Mouse (Mus musculus): ENCODE measurements around the gene Fam169b. TPM values are rescaled to one million over a fixed set of nuclear protein-coding genes. Genes with fewer than 3 reads are reported as not detected.

Gene Fam169b
- polyA plus RNA-seq, 1 experiment from 2014 or later: 2.0 TPM

DNA sequence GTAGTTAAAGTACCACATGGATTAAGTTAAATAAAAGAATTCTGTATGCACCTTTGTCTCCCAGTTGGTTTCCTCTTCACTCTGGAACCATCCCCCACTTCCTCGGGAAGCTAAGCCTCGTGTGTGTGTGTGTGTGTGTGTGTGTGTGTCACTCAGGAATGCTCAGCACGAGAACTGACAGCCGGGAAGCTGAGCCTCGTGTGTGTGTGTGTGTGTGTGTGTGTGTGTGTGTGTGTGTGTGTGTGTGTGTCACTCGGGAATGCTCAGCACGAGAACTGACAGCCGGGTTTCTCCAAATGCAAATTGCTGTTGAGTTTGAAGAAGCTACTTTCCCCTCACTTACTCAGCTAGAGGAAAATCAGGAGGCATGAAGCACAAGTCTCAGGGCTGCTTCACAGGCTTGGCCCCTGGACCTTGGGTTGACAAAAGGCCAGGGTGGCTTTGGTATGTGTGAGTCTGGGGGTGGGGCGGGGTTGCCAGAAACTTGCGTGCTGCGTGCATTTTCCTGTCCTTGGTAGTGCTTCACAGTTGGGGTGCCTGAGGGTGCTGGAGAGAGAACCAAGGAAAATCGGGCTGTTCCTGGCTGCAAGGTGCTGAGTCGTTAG is 39.9 kb upstream of the Fam169b start:
- no peaks in the 10 kb centered on the region for H3K9me3 ChIP-seq (replicated peaks; ENCODE audit: control insufficient read depth, low read length)
- H3K27me3 ChIP-seq (ENCODE audit: control insufficient read depth, insufficient read depth, low read length): no peaks in the 10 kb centered on the region
- H3K4me1 ChIP-seq (ENCODE audit: control insufficient read depth, insufficient read depth, low read length): no peaks in the 10 kb centered on the region; the same call in 1 of the 2 replicates
- no peaks in the 10 kb centered on the region; the same call in 1 of the 2 replicates for H3K36me3 ChIP-seq (replicated peaks; ENCODE audit: control insufficient read depth, insufficient read depth, low read depth, low read length)
- H3K27ac ChIP-seq (replicated peaks; ENCODE audit: low read depth, low read length): no peak overlapping the region; the same call in 1 of the 2 replicates
- WGBS: 23% methylated on average over 13 of the region's 13 CpGs
- H3K4me2 ChIP-seq (ENCODE audit: low read depth, low read length): no peak overlapping the region
- no peak overlapping the region for H3K9ac ChIP-seq (replicated peaks; ENCODE audit: low read length)
- ATAC-seq (replicated peaks; ENCODE audit: insufficient number of reproducible peaks, low FRiP score, low TSS enrichment, low read depth): peak; percentile 35; the same call in 1 of the 2 replicates
- peak; percentile 76 for DNase-seq (ENCODE audit: low spot score)
- H3K4me3 ChIP-seq (ENCODE audit: low read depth, low read length): no peak overlapping the region

DNA sequence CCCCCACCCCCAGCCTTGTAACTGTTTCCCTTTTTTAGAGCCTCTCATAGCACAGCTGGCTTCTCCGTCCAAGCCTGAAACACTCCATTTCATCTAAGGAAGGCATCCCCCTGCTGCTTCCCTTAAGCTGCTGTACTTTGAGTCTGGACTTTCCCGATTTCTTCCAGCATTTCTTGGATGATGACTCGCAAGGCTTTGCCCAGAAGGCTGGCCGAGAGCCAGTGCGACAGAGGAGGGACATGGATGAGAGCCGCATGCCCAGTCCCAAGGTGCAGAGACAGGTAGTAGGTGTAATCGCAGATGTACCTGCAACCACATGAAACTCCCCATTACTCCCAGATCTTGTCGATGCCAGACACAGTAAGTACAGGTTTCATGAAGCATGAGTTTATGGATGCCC is 36.8 kb upstream of the Fam169b start:
- ATAC-seq (replicated peaks; ENCODE audit: insufficient number of reproducible peaks, low FRiP score, low TSS enrichment, low read depth) (no peak), DNase-seq (ENCODE audit: low spot score) (no peak)
- WGBS: 88% methylated on average over 8 of the region's 8 CpGs
- Histone ChIP-seq H3K4me2 (ENCODE audit: low read depth, low read length) (no peak overlapping the region), H3K4me3 (ENCODE audit: low read depth, low read length) (no peak overlapping the region), H3K27me3 (ENCODE audit: control insufficient read depth, insufficient read depth, low read length) (no peaks in the 10 kb centered on the region), H3K27ac (replicated peaks; ENCODE audit: low read depth, low read length) (no peak overlapping the region), H3K9ac (replicated peaks; ENCODE audit: low read length) (no peak overlapping the region), H3K36me3 (replicated peaks; ENCODE audit: control insufficient read depth, insufficient read depth, low read depth, low read length) (no peaks in the 10 kb centered on the region), H3K4me1 (ENCODE audit: control insufficient read depth, insufficient read depth, low read length) (no peaks in the 10 kb centered on the region; the same call in 1 of the 2 replicates), H3K9me3 (replicated peaks; ENCODE audit: control insufficient read depth, low read length) (no peaks in the 10 kb centered on the region)

DNA sequence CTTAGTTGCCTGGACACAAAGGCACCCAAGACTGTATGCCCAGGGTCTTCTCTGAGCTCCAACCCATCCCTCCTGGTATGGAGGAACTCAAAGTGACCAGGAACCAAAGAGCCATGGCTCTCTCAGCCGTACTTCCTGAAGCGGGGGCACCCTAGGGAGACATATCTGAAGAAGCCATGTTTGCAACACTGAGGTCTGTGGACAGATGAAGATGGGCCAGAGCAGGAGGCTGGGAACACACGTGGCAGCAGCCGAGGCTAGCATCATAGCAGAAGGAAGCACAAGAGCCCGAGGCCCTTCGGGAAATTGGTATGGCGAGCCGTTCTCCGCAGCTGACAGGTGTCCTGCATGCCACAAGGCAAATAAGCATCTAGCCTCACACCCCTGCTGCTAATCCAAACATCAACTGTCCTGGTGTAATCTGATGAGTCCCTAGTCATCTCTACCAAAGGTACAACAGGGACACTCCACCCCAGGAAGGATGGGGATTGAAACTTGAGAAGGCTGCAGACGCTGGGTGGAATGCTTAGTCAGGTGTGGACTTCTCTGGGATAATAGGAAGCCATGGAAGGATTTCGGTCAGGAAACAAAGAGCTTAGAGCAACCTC is 34.3 kb upstream of the Fam169b start:
- no peak overlapping the region for H3K9ac ChIP-seq (replicated peaks; ENCODE audit: low read length)
- WGBS: 56% methylated on average over 11 of the region's 11 CpGs
- no peaks in the 10 kb centered on the region for H3K36me3 ChIP-seq (replicated peaks; ENCODE audit: control insufficient read depth, insufficient read depth, low read depth, low read length)
- H3K27ac ChIP-seq (replicated peaks; ENCODE audit: low read depth, low read length): no peak overlapping the region
- H3K9me3 ChIP-seq (replicated peaks; ENCODE audit: control insufficient read depth, low read length): no peaks in the 10 kb centered on the region
- H3K4me2 ChIP-seq (ENCODE audit: low read depth, low read length): no peak overlapping the region
- H3K4me3 ChIP-seq (ENCODE audit: low read depth, low read length): no peak overlapping the region
- no peaks in the 10 kb centered on the region for H3K27me3 ChIP-seq (ENCODE audit: control insufficient read depth, insufficient read depth, low read length)
- ATAC-seq (replicated peaks; ENCODE audit: insufficient number of reproducible peaks, low FRiP score, low TSS enrichment, low read depth) (no peak; the same call in 1 of the 2 replicates), DNase-seq (ENCODE audit: low spot score) (no peak)
- no peaks in the 10 kb centered on the region for H3K4me1 ChIP-seq (ENCODE audit: control insufficient read depth, insufficient read depth, low read length)

DNA sequence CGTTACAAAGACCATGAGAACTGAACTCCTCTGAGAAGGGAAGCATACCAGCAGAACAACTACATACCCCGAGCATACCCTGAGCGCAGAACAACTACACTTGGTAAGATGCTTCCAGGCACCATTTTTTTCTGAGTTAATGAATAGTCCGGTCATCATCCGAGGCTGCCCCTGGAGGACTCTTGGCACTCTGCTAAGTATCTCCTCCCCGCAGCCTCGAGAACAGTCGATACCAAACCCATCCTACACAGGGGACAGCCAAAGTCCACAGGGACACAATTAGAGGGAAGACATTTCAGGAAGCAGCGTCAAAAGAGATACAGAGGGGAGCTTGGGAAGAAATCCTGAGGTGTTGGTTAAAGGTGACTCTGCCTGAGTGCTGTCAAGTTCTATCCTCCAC is 32.4 kb upstream of the Fam169b start:
- no peaks in the 10 kb centered on the region for H3K27me3 ChIP-seq (ENCODE audit: control insufficient read depth, insufficient read depth, low read length)
- no peak overlapping the region for H3K4me2 ChIP-seq (ENCODE audit: low read depth, low read length)
- no peak overlapping the region for H3K4me3 ChIP-seq (ENCODE audit: low read depth, low read length)
- no peaks in the 10 kb centered on the region for H3K9me3 ChIP-seq (replicated peaks; ENCODE audit: control insufficient read depth, low read length)
- no peak overlapping the region for H3K27ac ChIP-seq (replicated peaks; ENCODE audit: low read depth, low read length)
- H3K9ac ChIP-seq (replicated peaks; ENCODE audit: low read length): no peak overlapping the region
- no peak for ATAC-seq (replicated peaks; ENCODE audit: insufficient number of reproducible peaks, low FRiP score, low TSS enrichment, low read depth)
- whole genome bisulfite sequencing: 83% methylated on average over 9 of the region's 9 CpGs
- H3K4me1 ChIP-seq (ENCODE audit: control insufficient read depth, insufficient read depth, low read length): no peaks in the 10 kb centered on the region
- no peaks in the 10 kb centered on the region for H3K36me3 ChIP-seq (replicated peaks; ENCODE audit: control insufficient read depth, insufficient read depth, low read depth, low read length)
- DNase-seq (ENCODE audit: low spot score): no peak

GRCm38 (mm10) chr7:68245681-68246080 is 28.0 kb upstream of the Fam169b start:
- H3K9ac ChIP-seq (replicated peaks; ENCODE audit: low read length): no peak overlapping the region
- no peak overlapping the region for H3K4me2 ChIP-seq (ENCODE audit: low read depth, low read length)
- H3K4me3 ChIP-seq (ENCODE audit: low read depth, low read length): no peak overlapping the region
- H3K9me3 ChIP-seq (replicated peaks; ENCODE audit: control insufficient read depth, low read length): no peaks in the 10 kb centered on the region
- H3K36me3 ChIP-seq (replicated peaks; ENCODE audit: control insufficient read depth, insufficient read depth, low read depth, low read length): no peaks in the 10 kb centered on the region
- no peaks in the 10 kb centered on the region for H3K4me1 ChIP-seq (ENCODE audit: control insufficient read depth, insufficient read depth, low read length)
- ATAC-seq (replicated peaks; ENCODE audit: insufficient number of reproducible peaks, low FRiP score, low TSS enrichment, low read depth): no peak
- no peak for DNase-seq (ENCODE audit: low spot score)
- H3K27ac ChIP-seq (replicated peaks; ENCODE audit: low read depth, low read length): no peak overlapping the region
- no peaks in the 10 kb centered on the region for H3K27me3 ChIP-seq (ENCODE audit: control insufficient read depth, insufficient read depth, low read length)
- WGBS: 42% methylated on average over 4 of the region's 4 CpGs

DNA sequence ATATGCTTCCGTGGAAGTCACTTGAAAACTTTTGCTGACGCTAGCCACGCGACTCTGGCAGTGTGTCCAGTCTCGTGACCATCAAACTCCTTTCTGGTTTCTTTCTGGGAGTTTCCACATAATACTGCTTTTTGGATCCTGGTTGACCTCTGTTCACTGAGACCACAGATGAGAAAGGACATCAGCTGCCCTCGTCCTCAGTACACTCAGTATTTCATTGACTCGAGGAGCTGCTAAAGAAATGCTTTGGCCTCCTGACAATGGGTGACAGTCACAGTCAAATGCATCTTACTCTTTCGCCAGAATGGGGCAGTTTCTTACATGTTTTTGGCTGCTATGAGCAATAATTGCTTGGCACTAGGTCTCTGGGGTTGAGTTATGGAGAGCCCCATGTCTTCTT is 27.4 kb upstream of the Fam169b start:
- Histone ChIP-seq H3K9ac (replicated peaks; ENCODE audit: low read length) (no peak overlapping the region), H3K9me3 (replicated peaks; ENCODE audit: control insufficient read depth, low read length) (no peaks in the 10 kb centered on the region), H3K27ac (replicated peaks; ENCODE audit: low read depth, low read length) (no peak overlapping the region), H3K36me3 (replicated peaks; ENCODE audit: control insufficient read depth, insufficient read depth, low read depth, low read length) (no peaks in the 10 kb centered on the region), H3K4me3 (ENCODE audit: low read depth, low read length) (no peak overlapping the region), H3K4me2 (ENCODE audit: low read depth, low read length) (no peak overlapping the region), H3K27me3 (ENCODE audit: control insufficient read depth, insufficient read depth, low read length) (no peaks in the 10 kb centered on the region), H3K4me1 (ENCODE audit: control insufficient read depth, insufficient read depth, low read length) (no peaks in the 10 kb centered on the region)
- WGBS: 61% methylated on average over 8 of the region's 8 CpGs
- no peak for ATAC-seq (replicated peaks; ENCODE audit: insufficient number of reproducible peaks, low FRiP score, low TSS enrichment, low read depth)
- no peak for DNase-seq (ENCODE audit: low spot score)

- Histone ChIP-seq H3K4me3 (ENCODE audit: low read depth, low read length) (no peak overlapping the region), H3K27me3 (ENCODE audit: control insufficient read depth, insufficient read depth, low read length) (no peaks in the 10 kb centered on the region), H3K9ac (replicated peaks; ENCODE audit: low read length) (no peak overlapping the region), H3K9me3 (replicated peaks; ENCODE audit: control insufficient read depth, low read length) (no peaks in the 10 kb centered on the region), H3K36me3 (replicated peaks; ENCODE audit: control insufficient read depth, insufficient read depth, low read depth, low read length) (no peaks in the 10 kb centered on the region), H3K27ac (replicated peaks; ENCODE audit: low read depth, low read length) (no peak overlapping the region), H3K4me2 (ENCODE audit: low read depth, low read length) (no peak overlapping the region), H3K4me1 (ENCODE audit: control insufficient read depth, insufficient read depth, low read length) (no peaks in the 10 kb centered on the region)
- 84% methylated on average over 1 of the region's 1 CpGs for WGBS
- ATAC-seq (replicated peaks; ENCODE audit: insufficient number of reproducible peaks, low FRiP score, low TSS enrichment, low read depth): no peak
- no peak for DNase-seq (ENCODE audit: low spot score)
These were observed 23.2 kb upstream of the Fam169b start for GRCm38 (mm10) chr7:68250411-68250810.

DNA sequence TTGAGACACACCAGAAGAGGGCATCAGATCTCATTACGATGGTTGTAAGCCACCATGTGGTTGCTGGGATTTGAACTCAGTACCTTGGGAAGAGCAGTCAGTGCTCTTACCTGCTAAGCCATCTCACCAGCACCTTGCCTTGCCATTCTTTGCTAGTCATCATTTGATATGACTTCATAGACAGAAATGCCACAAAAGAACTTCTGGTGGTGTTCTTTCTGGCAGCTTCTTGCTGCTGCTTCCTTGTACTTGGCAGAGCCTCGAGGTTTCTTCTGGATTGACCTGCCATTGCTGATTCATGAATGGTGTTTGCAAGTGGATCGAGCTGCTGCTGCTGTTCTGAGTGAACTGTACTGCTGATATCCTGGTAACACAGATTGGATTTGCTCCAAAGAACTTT is 22.7 kb upstream of the Fam169b start:
- no peak overlapping the region for H3K27ac ChIP-seq (replicated peaks; ENCODE audit: low read depth, low read length)
- no peak overlapping the region for H3K4me3 ChIP-seq (ENCODE audit: low read depth, low read length)
- no peak for ATAC-seq (replicated peaks; ENCODE audit: insufficient number of reproducible peaks, low FRiP score, low TSS enrichment, low read depth)
- H3K4me1 ChIP-seq (ENCODE audit: control insufficient read depth, insufficient read depth, low read length): no peaks in the 10 kb centered on the region
- no peak for DNase-seq (ENCODE audit: low spot score)
- H3K4me2 ChIP-seq (ENCODE audit: low read depth, low read length): no peak overlapping the region
- no peaks in the 10 kb centered on the region for H3K27me3 ChIP-seq (ENCODE audit: control insufficient read depth, insufficient read depth, low read length)
- whole genome bisulfite sequencing: 84% methylated on average over 3 of the region's 3 CpGs
- H3K9me3 ChIP-seq (replicated peaks; ENCODE audit: control insufficient read depth, low read length): no peaks in the 10 kb centered on the region
- H3K36me3 ChIP-seq (replicated peaks; ENCODE audit: control insufficient read depth, insufficient read depth, low read depth, low read length): no peaks in the 10 kb centered on the region
- H3K9ac ChIP-seq (replicated peaks; ENCODE audit: low read length): no peak overlapping the region

All from embryonic facial prominence, embryonic 11.5 days (tissue).